Mouse (Mus musculus) stomach, embryonic 14.5 days (tissue): ENCODE results near the gene Zfp598. TPM values are rescaled to one million over a fixed set of nuclear protein-coding genes. Genes with fewer than 3 reads are reported as not detected.
"Not testable (repeated sequence)": the region's sequence is repeated elsewhere in the genome, so short reads cannot be mapped to it uniquely, and the experiment has no call there.

Experiments used
- ATAC-seq: fragments of 200-750 bp; cut with Nextera tagmentation; 2 replicates; pipeline ENCODE4 v1.8.0; 2017; ENCODE audit warnings: low read depth, moderate TSS enrichment; ENCODE audit not compliant: insufficient number of reproducible peaks, insufficient read depth, low FRiP score
- H3K27ac ChIP-seq: fragments of 300-500 bp; sonication (generic); 2 replicates; pipeline ENCODE4 v1.5.1; 2014; ENCODE audit warnings: mild to moderate bottlenecking, low read length, moderate library complexity, mixed read lengths
- H3K27me3 ChIP-seq: fragments of 300-500 bp; sonication (generic); 2 replicates; pipeline ENCODE4 v1.6.1; 2014; ENCODE audit warnings: low read length, control low read depth, mixed read lengths; ENCODE audit not compliant: control insufficient read depth, insufficient read depth
- H3K36me3 ChIP-seq: fragments of 300-500 bp; sonication (generic); 2 replicates; pipeline ENCODE4 v1.6.1; 2014; ENCODE audit warnings: mild to moderate bottlenecking, control low read depth, low read length, moderate library complexity, mixed read lengths; ENCODE audit not compliant: control insufficient read depth, insufficient read depth
- H3K4me1 ChIP-seq: fragments of 300-500 bp; sonication (generic); 2 replicates; pipeline ENCODE4 v1.6.1; 2014; ENCODE audit warnings: low read length, control low read depth, mixed read lengths; ENCODE audit not compliant: control insufficient read depth, insufficient read depth
- H3K4me2 ChIP-seq: fragments of 300-500 bp; sonication (generic); replicated peaks from 2 replicates; pipeline ENCODE4 v1.6.1; 2014; ENCODE audit warnings: low read depth, low read length, control low read depth
- H3K4me3 ChIP-seq: fragments of 300-500 bp; sonication (generic); 2 replicates; pipeline ENCODE4 v1.5.1; 2014; ENCODE audit warnings: low read depth, low read length, control low read depth
- H3K9ac ChIP-seq: fragments of 300-500 bp; sonication (generic); replicated peaks from 2 replicates; pipeline ENCODE4 v1.6.1; 2014; ENCODE audit warnings: low read depth, mild to moderate bottlenecking, control low read depth, low read length, moderate library complexity, mixed read lengths
- H3K9me3 ChIP-seq: fragments of 300-500 bp; sonication (generic); 2 replicates; pipeline ENCODE4 v1.6.1; 2016; ENCODE audit warnings: low read depth, low read length, control low read depth; ENCODE audit not compliant: control insufficient read depth
- WGBS: fragments of 180-500 bp; shearing (Covaris S2); extraction: QIAGEN DNeasy Blood & Tissue Kit; methylation state at CpG from one replicate; pipeline ENCODE4 v1.1.7; 2014; 5-methylcytosine and 5-hydroxymethylcytosine counted together
- polyA plus RNA-seq: library from polyadenylated mRNA; unstranded; fragments of >200 nt; fragmentation: Nextera tagmentation; extraction: Ambion mirVana; gene quantifications from 2 replicates; pipeline ENCODE4 v1.2.1, GENCODE M21; 2014

Zfp598 gene
- polyA plus RNA-seq, 1 experiment from 2014 or later = 24.8 TPM

GRCm38 (mm10) chr17:24708646-24709045 lies 39.2 kb downstream of the Zfp598 start:
- Histone ChIP-seq H3K36me3 (peaks cover 13% of the 10 kb centered on the region), H3K4me3 (no peak overlapping the region), H3K27ac (no peak overlapping the region), H3K9ac (no peak overlapping the region), H3K4me1 (no peaks in the 10 kb centered on the region), H3K9me3 (no peaks in the 10 kb centered on the region), H3K27me3 (no peaks in the 10 kb centered on the region), H3K4me2 (no peak overlapping the region)
- 36% methylated on average over 2 of the region's 2 CpGs for WGBS
- no peak for ATAC-seq

- Histone ChIP-seq H3K9me3 (no peaks in the 10 kb centered on the region), H3K27ac (no peak overlapping the region), H3K36me3 (no peaks in the 10 kb centered on the region; the same call in none of the 2 replicates), H3K4me2 (no peak overlapping the region), H3K27me3 (no peaks in the 10 kb centered on the region), H3K4me3 (no peak overlapping the region), H3K9ac (no peak overlapping the region), H3K4me1 (no peaks in the 10 kb centered on the region)
- ATAC-seq = no peak
- WGBS = 81% methylated on average over 6 of the region's 6 CpGs
Measured at GRCm38 (mm10) chr17:24715556-24715955, 46.1 kb downstream of the Zfp598 start.

DNA sequence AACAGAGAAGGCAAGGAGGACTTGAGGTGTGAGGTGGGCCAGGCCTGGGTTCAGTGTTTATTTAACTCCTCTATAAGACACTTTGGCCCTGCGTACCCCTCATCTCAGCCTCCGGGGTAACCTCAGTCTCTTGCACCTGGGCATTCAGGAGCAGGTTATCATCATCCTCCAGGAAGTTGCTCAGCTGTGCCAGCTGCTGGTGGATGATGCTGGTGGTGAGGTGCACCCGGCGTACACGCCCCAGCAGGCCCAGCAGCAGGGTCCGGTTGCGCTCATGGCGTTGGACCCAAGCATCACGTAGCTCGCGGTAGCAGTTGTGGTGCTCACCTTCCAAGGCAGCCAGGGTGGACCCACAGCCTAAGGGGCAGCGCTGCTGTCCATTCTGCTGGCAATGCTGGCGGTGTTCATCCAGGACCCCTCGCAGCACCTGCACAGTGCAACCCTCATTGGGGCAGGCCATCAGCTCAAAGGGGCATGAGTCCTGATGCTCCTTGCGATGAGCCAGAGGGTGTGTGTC lies 46.7 kb downstream of the Zfp598 start:
- H3K27me3 ChIP-seq = no peaks in the 10 kb centered on the region
- no peak for ATAC-seq
- WGBS = 93% methylated on average over 15 of the region's 15 CpGs
- H3K9me3 ChIP-seq = no peaks in the 10 kb centered on the region
- no peak overlapping the region for H3K9ac ChIP-seq
- no peak overlapping the region for H3K4me3 ChIP-seq
- H3K4me1 ChIP-seq = 0 out of 2 replicates have a peak, but pooled peaks cover under 1% of the 10 kb centered on the region
- H3K27ac ChIP-seq = no peak overlapping the region
- peaks cover 1% of the 10 kb centered on the region for H3K36me3 ChIP-seq
- no peak overlapping the region for H3K4me2 ChIP-seq

GRCm38 (mm10) chr17:24717943-24718342 lies 48.5 kb downstream of the Zfp598 start, which contains the start of the genes Rnf151 and Rps2:
Gene Rnf151 (minus strand): TSS chr17:24718063.
Gene Rps2 (plus strand): TSS chr17:24718116.
- ATAC-seq = no peak
- Histone ChIP-seq H3K4me3 (peak within 1 kb of the TSS; percentile 78), H3K4me1 (peaks cover 12% of the 10 kb centered on the region; the same call in 1 of the 2 replicates), H3K36me3 (peaks cover 13% of the 10 kb centered on the region), H3K27ac (no peak within 1 kb of the TSS), H3K4me2 (peak within 1 kb of the TSS; percentile 44), H3K9me3 (no peaks in the 10 kb centered on the region), H3K9ac (no peak within 1 kb of the TSS), H3K27me3 (no peaks in the 10 kb centered on the region)
- WGBS = 83% methylated on average over 4 of the region's 4 CpGs

DNA sequence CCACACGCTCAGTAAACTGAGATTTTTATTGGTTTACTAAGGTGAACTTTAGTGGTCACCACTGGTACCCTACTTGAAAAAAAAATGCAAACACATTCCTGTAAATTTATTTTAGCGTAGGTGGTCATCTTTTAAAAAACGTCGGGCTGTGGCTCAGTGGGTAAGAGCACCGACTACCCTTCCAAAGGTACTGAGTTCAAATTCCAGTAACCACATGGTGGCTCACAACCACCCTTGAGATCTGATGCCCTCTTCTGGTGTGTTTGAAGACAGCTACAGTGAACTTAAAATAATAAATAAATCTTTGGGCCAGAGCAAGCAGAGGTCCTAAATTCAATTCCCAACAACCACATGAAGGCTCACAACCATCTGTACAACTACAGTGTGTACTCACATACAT lies 49.5 kb downstream of the Zfp598 start:
- Histone ChIP-seq H3K4me2 (peak overlapping the region; percentile 44), H3K36me3 (peaks cover 13% of the 10 kb centered on the region), H3K9ac (peak overlapping the region; percentile 84), H3K4me3 (peak overlapping the region; percentile 78), H3K4me1 (peaks cover 17% of the 10 kb centered on the region; the same call in 1 of the 2 replicates)
- 57% methylated on average over 5 of the region's 5 CpGs for WGBS
- not testable (repeated sequence) for H3K27ac ChIP-seq, H3K9me3 ChIP-seq, ATAC-seq, H3K27me3 ChIP-seq

GRCm38 (mm10) chr17:24719494-24720222 lies 50.2 kb downstream of the Zfp598 start:
- peak; percentile 99 for ATAC-seq
- H3K4me2 ChIP-seq = peak overlapping the region; percentile 84
- no peaks in the 10 kb centered on the region for H3K9me3 ChIP-seq
- H3K36me3 ChIP-seq = peaks cover 13% of the 10 kb centered on the region
- H3K4me1 ChIP-seq = peaks cover 17% of the 10 kb centered on the region; the same call in 1 of the 2 replicates
- H3K4me3 ChIP-seq = peak overlapping the region; percentile 78
- no peaks in the 10 kb centered on the region for H3K27me3 ChIP-seq
- WGBS = under 1% methylated on average over 61 of the region's 61 CpGs
- H3K9ac ChIP-seq = peak overlapping the region; percentile 84
- peak overlapping the region; percentile 85 for H3K27ac ChIP-seq

DNA sequence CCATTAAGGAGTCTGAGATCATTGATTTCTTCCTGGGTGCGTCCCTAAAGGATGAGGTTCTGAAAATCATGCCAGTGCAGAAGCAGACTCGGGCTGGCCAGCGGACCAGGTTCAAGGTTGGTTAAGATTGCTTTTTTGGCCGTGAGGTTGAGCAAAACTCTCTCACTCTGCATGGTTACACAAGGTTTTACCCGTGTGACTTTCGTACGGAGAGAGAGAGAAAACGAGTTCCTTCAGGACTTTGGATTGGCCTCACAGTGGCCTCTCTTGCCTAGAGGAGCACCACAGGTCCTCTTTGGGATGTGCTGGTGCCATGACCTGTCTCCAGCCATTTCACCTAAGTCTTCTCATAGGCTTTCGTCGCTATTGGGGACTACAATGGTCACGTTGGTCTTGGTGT lies 51.1 kb downstream of the Zfp598 start:
- under 1% methylated on average over 11 of the region's 11 CpGs for WGBS
- Histone ChIP-seq H3K4me3 (peak overlapping the region; percentile 78), H3K4me2 (peak overlapping the region; percentile 84), H3K4me1 (peaks cover 17% of the 10 kb centered on the region; the same call in 1 of the 2 replicates), H3K9ac (peak overlapping the region; percentile 82), H3K36me3 (peaks cover 13% of the 10 kb centered on the region)
- ATAC-seq, H3K9me3 ChIP-seq, H3K27me3 ChIP-seq, H3K27ac ChIP-seq: not testable (repeated sequence)

GRCm38 (mm10) chr17:24721383-24721955 lies 52.0 kb downstream of the Zfp598 start:
- H3K27ac ChIP-seq, ATAC-seq, H3K9me3 ChIP-seq, H3K27me3 ChIP-seq: not testable (repeated sequence)
- Histone ChIP-seq H3K4me3 (peak overlapping the region; percentile 78), H3K36me3 (peaks cover 13% of the 10 kb centered on the region), H3K4me1 (peaks cover 17% of the 10 kb centered on the region; the same call in 1 of the 2 replicates), H3K4me2 (peak overlapping the region; percentile 84), H3K9ac (peak overlapping the region; percentile 82; the same call in 1 of the 2 replicates)
- WGBS = 52% methylated on average over 7 of the region's 7 CpGs
